Mouse (Mus musculus): ENCODE data around the gene Inka2.

DNA sequence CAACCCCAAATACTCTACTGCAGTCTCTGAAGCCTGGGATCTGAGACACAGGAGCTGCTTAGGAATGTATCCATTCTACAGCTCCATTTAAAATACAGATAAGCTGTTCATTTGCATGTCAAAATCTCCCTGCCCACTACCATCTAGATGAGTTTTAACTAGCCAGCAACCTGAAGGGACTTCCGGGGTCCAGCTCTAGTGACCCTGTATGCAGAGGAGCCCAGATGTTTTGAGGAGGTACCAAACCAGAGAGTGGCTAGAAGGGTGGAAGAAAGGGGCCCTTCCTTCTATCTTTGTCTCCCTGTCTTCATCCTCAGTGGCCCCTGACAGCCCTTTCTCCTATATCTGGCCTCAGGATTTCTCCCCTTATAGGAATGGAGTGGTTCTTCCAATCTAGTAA, 33.6 kb upstream of the Inka2 start:
- no peak for TF ChIP-seq CTCF (IDR thresholded peaks at IDR 0.05; ENCODE audit: control insufficient read depth, insufficient read depth, low read length)
- TF ChIP-seq POLR2A (IDR thresholded peaks at IDR 0.05; ENCODE audit: borderline replicate concordance, control insufficient read depth, low read depth, low read length): no peak

Measured in bone marrow, adult 2 months (tissue).